Mouse (Mus musculus) midbrain, embryonic 11.5 days (tissue): ENCODE data around the gene BC025446. TPM values are rescaled to one million over a fixed set of nuclear protein-coding genes. Genes with fewer than 3 reads are reported as not detected.

ENCODE experiments used
- ATAC-seq: fragments of 200-750 bp; cut with Nextera tagmentation; 2 replicates; pipeline ENCODE4 v1.8.0; 2017; ENCODE audit warnings: moderate TSS enrichment, moderate library complexity; ENCODE audit not compliant: low FRiP score
- DNase-seq: peaks from one replicate; pipeline ENCODE4 v3.0.0; 2015; ENCODE audit warnings: low spot score; ENCODE audit errors: missing footprints
- H3K27ac ChIP-seq: fragments of 300-500 bp; sonication (generic); 2 replicates; pipeline ENCODE4 v1.5.1; 2014; ENCODE audit warnings: low read depth, low read length
- H3K27me3 ChIP-seq: fragments of 300-500 bp; sonication (generic); 2 replicates; pipeline ENCODE4 v1.6.1; 2014; ENCODE audit warnings: mild to moderate bottlenecking, low read length, moderate library complexity, mixed read lengths; ENCODE audit not compliant: control insufficient read depth, insufficient read depth
- H3K36me3 ChIP-seq: fragments of 300-500 bp; sonication (generic); 2 replicates; pipeline ENCODE4 v1.6.1; 2014; ENCODE audit warnings: mild to moderate bottlenecking, low read length, moderate library complexity, mixed read lengths; ENCODE audit not compliant: control insufficient read depth, insufficient read depth
- H3K4me1 ChIP-seq: fragments of 300-500 bp; sonication (generic); 2 replicates; pipeline ENCODE4 v1.6.1; 2014; ENCODE audit warnings: low read length; ENCODE audit not compliant: control insufficient read depth, insufficient read depth
- H3K4me2 ChIP-seq: fragments of 300-500 bp; sonication (generic); 2 replicates; pipeline ENCODE4 v1.6.1; 2014; ENCODE audit warnings: mild to moderate bottlenecking, moderate library complexity
- H3K4me3 ChIP-seq: fragments of 300-500 bp; sonication (generic); 2 replicates; pipeline ENCODE4 v1.5.1; 2014; ENCODE audit warnings: low read depth, low read length
- H3K9ac ChIP-seq: fragments of 300-500 bp; sonication (generic); 2 replicates; pipeline ENCODE4 v1.6.1; 2014; ENCODE audit warnings: low read length
- H3K9me3 ChIP-seq: fragments of 300-500 bp; sonication (generic); 2 replicates; pipeline ENCODE4 v1.6.1; 2016; ENCODE audit warnings: low read length; ENCODE audit not compliant: control insufficient read depth
- WGBS: fragments of 180-500 bp; shearing (Covaris S2); extraction: QIAGEN DNeasy Blood & Tissue Kit; methylation state at CpG from one replicate; pipeline ENCODE4 v1.1.7; 2014; 5-methylcytosine and 5-hydroxymethylcytosine counted together
- polyA plus RNA-seq: library from polyadenylated mRNA; unstranded; fragments of >200 nt; fragmentation: Nextera tagmentation; extraction: Ambion mirVana; gene quantifications from 2 replicates; pipeline ENCODE4 v1.2.1, GENCODE M21; 2014

Gene BC025446
- polyA plus RNA-seq, 1 experiment from 2014 or later, result not detected

DNA sequence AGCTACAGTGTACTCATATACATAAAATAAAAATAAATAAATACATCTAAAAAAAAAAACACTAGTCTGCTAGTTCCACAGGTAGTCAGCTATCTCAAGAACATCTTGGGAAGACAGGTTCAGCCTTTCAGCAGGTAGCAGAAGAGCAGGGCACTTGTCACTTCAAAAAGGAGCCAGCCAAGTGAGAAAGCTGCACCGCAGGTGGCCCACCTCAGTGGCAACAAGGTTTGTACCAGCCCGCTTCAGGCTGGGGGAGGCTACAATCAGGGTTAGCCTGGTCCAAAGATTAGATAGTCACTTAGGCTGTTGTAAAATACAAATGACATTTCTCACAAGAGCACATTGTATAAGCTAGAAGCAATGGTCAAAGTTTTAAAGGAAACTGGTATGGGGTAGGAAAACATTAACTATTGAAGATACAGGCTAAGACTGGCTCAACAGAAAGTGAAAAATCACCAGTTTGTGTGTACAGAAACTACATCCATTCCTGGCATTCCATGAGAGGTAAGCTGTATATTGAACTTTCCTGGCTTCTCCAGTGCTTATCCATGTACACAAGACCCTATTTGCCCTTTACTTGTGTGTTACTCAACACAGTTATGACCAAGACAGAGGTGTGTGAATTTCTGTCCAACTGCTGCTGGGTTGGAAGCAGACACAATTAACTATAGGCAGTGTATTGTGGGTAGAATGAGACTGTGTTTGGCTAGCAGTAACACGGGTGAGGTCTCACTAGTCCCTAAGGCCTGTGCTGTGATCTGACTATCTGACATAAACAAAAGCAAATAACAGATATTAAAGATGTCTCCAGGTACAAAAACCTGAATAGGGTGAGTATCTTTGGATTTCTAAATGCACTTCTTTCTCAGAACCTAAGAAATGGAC, 26.8 kb downstream of the BC025446 start:
- ATAC-seq, result no peak
- H3K27me3 ChIP-seq, result no peaks in the 10 kb centered on the region
- H3K9ac ChIP-seq, result no peak overlapping the region
- no peaks in the 10 kb centered on the region for H3K9me3 ChIP-seq
- no peaks in the 10 kb centered on the region for H3K4me1 ChIP-seq
- no peak overlapping the region for H3K4me2 ChIP-seq
- no peak overlapping the region for H3K4me3 ChIP-seq
- no peak overlapping the region for H3K27ac ChIP-seq
- 71% methylated on average over 3 of the region's 3 CpGs for WGBS
- no peak for DNase-seq
- H3K36me3 ChIP-seq, result no peaks in the 10 kb centered on the region

DNA sequence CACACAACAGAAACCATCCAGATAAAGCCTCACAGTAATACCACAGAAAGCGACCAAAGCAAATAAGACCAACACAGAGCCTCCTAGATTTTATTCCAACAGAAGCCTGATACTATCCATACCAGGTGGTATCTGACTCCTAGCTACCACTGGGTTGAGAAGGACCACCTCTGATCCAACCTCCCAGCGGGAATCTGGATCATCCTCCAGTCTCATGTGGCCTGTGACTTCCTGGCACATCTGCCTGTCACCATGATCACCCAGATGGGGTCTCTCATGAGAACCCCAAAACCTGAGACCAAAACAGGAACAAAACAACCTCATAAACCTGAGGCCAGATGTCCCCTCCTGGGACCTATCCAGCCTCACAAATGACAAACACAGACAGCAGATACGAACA, 38.5 kb downstream of the BC025446 start:
- Histone ChIP-seq H3K27me3 (no peaks in the 10 kb centered on the region), H3K4me3 (no peak overlapping the region), H3K36me3 (no peaks in the 10 kb centered on the region), H3K27ac (no peak overlapping the region), H3K9me3 (no peaks in the 10 kb centered on the region), H3K4me1 (no peaks in the 10 kb centered on the region), H3K9ac (no peak overlapping the region), H3K4me2 (no peak overlapping the region)
- DNase-seq (no peak), ATAC-seq (no peak)
- 89% methylated on average over 3 of the region's 3 CpGs for WGBS

DNA sequence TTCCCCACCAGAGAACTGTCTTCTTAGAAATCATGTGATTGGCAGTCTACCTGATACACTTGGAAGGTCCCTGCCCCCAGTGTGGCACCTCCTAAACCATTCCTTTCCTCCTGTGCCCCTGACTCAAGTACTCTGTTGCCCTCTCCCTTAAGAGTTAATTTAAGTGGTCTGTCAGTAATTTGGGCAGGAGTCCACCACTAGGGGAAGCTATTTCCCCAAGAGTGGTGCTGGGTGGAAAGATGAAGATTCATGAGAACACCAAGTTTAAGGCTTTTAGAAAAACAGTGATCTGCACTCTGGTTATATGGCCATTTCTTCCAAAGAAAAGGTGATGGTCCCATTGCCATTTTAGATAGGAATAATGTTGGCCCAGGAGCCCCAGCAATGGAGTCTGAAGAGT, 49.7 kb downstream of the BC025446 start:
- Histone ChIP-seq H3K36me3 (no peaks in the 10 kb centered on the region), H3K27me3 (no peaks in the 10 kb centered on the region), H3K9me3 (no peaks in the 10 kb centered on the region), H3K27ac (no peak overlapping the region), H3K9ac (no peak overlapping the region), H3K4me3 (no peak overlapping the region), H3K4me1 (no peaks in the 10 kb centered on the region), H3K4me2 (no peak overlapping the region)
- DNase-seq, result no peak
- ATAC-seq, result no peak

DNA sequence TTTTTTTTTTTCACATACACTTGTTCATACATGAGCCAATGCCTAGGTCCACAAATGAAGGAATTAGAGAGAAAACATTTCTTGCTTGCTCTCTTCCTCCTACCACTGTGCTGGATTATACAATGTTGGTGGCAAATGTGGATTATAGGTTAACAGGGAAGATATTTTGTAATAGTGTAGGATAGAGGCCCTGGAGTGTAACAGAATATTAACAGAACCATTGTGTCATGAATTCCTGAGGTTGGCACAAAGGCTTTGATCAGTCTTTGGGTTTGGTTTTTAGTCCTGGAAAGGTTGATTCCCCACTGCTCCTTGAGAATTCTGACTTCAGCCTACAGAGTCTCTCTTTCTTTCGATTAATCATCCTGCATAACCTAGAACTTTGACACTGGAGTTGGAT, 50.5 kb downstream of the BC025446 start:
- DNase-seq, result no peak
- H3K4me2 ChIP-seq, result no peak overlapping the region
- WGBS, result 75% methylated on average over 1 of the region's 1 CpGs
- H3K36me3 ChIP-seq, result no peaks in the 10 kb centered on the region
- no peaks in the 10 kb centered on the region for H3K9me3 ChIP-seq
- no peak overlapping the region for H3K9ac ChIP-seq
- no peak overlapping the region for H3K4me3 ChIP-seq
- no peaks in the 10 kb centered on the region for H3K27me3 ChIP-seq
- no peak overlapping the region for H3K27ac ChIP-seq
- no peak for ATAC-seq
- no peaks in the 10 kb centered on the region for H3K4me1 ChIP-seq

DNA sequence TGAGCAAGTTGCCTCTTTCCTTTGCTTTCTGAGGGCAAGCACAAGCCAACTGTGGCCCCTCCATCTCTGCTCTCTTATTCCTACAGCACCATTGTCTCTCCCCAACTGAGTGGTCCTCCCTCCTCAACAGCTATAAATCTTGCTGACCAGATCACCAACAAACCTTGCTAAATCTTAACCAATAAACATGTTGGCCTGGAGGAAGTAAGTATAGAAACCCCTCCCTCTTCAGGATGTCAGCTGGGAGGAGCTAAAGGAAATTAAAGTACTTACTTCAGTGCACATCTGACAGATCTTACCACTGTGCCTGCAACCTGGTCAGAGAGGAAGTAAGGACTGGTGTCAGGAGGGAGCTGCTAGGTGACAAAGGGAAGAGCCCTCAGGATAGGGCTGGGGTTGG, 51.9 kb downstream of the BC025446 start, which contains the start of gene Ly6f:
Ly6f (plus strand) TSS at position 301 of the 400 bp plus-strand sequence.
- H3K27ac ChIP-seq, result no peak within 1 kb of the TSS
- DNase-seq, result no peak
- H3K9me3 ChIP-seq, result no peaks in the 10 kb centered on the region
- H3K36me3 ChIP-seq, result no peaks in the 10 kb centered on the region
- H3K4me1 ChIP-seq, result no peaks in the 10 kb centered on the region
- no peak for ATAC-seq
- no peaks in the 10 kb centered on the region for H3K27me3 ChIP-seq
- no peak within 1 kb of the TSS for H3K4me3 ChIP-seq
- no peak within 1 kb of the TSS for H3K9ac ChIP-seq
- H3K4me2 ChIP-seq, result no peak within 1 kb of the TSS

DNA sequence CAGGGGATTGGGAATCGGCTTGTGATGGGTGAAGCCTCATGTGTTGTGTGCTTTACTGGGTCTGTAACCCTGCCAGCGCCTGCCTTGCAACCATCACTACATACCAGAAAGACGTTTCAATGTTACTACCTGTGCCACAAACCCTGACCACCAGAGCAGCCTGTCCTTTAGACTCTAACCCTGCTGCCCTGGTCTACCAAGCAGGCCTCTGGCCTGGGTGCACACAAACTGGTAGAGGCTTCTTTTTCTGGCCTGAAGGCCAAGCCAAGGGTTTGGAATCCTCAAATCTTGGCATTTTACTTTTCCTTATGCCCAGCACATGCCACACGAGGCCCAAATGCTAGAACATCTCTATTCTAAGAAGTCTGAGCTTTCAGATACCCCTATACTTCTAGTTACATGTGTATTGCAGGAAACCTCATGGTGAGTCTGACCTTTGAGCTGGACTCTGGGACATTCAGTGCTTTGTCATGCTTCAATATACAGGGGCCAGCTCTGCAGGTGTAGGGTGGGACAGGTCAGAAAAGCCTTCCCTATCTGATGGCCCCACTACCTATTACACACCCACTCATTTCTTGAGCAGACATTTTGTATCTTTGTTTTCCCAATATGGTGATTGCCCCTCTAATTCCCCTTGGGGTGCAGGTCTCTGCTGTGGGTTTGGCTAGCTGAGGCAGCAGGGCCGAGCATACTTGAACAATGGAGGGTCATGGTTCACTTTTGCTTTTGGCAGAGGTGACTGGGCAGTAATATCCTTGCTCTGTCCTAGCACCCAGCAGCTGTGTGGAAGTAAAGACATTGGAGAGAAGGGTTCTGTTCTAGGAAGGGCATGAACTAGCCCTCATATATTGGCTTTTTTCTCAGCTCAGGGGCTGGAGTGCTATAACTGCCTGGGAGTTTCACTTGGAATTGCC, 53.0 kb downstream of the BC025446 start:
- Histone ChIP-seq H3K36me3 (no peaks in the 10 kb centered on the region), H3K4me2 (no peak overlapping the region), H3K9ac (no peak overlapping the region), H3K4me3 (no peak overlapping the region), H3K4me1 (no peaks in the 10 kb centered on the region), H3K27ac (no peak overlapping the region), H3K27me3 (no peaks in the 10 kb centered on the region), H3K9me3 (no peaks in the 10 kb centered on the region)
- ATAC-seq (no peak), DNase-seq (no peak)
- 83% methylated on average over 5 of the region's 5 CpGs for WGBS

DNA sequence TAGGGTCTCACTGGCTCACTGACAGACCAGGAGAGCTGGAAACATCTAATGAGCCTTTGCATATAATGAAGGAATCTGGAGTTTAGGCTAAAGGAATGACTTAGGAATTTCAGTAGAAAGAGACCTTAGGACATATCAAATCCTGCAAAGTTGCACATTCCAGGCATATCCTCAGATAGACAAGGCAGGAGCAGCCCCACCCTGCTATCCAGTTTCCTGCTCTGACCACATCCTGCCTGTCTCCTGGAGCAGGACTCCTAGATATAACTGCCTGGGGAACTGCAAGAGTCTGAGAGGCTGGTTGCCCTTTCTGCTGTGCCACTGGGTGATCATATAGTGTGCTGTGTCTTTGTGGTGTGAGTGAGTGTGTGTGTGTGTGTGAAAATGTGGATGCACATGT, 54.0 kb downstream of the BC025446 start:
- DNase-seq, result no peak
- no peak overlapping the region for H3K27ac ChIP-seq
- H3K36me3 ChIP-seq, result no peaks in the 10 kb centered on the region
- ATAC-seq, result no peak
- H3K4me2 ChIP-seq, result no peak overlapping the region
- H3K9me3 ChIP-seq, result no peaks in the 10 kb centered on the region
- H3K4me1 ChIP-seq, result no peaks in the 10 kb centered on the region
- H3K27me3 ChIP-seq, result no peaks in the 10 kb centered on the region
- no peak overlapping the region for H3K9ac ChIP-seq
- no peak overlapping the region for H3K4me3 ChIP-seq

DNA sequence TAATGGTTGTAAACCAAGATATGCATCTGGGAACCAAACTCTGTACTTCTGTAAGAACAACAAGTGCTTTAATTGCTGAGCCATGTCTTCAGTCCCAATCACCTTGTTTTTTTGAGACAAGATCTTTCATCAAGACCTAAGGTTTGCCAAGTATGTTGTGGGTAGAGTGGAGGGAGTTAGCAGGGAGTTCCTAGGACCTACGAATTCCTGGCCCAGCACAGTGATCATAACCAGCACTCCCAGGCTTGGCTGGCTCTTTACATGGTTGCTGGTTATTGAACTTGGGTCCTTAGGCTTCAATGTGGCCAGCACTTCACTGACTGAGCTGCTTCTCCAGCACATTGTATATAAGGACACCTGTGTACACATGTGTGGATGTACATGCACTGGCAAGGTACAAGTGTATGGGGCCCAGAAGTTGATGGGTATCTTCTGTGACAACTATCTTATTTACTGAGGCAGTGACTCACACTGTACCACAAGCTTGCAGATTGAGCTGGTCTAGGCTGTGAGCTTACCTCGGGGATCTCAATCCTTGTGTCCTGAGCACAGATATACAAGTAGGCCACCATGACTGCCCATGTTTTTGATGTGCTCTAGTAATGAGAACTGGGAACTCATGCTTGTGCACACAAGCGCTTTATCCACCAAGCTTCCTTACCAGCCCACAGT, 54.7 kb downstream of the BC025446 start:
- H3K36me3 ChIP-seq, result no peaks in the 10 kb centered on the region
- ATAC-seq (no peak), DNase-seq (no peak)
- no peak overlapping the region for H3K4me2 ChIP-seq
- H3K27me3 ChIP-seq, result no peaks in the 10 kb centered on the region
- no peak overlapping the region for H3K9ac ChIP-seq
- H3K9me3 ChIP-seq, result no peaks in the 10 kb centered on the region
- H3K27ac ChIP-seq, result no peak overlapping the region
- no peak overlapping the region for H3K4me3 ChIP-seq
- no peaks in the 10 kb centered on the region for H3K4me1 ChIP-seq
- WGBS, result 80% methylated on average over 3 of the region's 3 CpGs

DNA sequence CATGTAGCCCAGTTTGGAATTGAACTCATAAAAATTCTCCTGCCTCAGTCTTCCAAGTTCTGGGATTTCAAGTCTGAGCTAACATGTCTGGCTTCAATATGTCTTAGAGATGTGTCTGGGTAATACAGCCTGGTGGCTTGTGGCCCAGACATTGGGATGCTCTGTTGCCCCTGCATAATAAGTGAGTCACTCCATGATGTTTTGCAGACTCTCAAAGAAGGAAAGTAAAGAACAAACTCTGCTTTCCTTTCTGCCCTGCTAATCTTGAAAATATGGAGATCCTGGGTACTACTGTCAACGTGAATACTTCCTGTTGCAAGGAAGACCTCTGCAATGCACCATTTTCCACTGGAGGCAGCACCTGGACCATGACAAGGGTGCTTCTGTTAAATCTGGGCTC, 55.2 kb downstream of the BC025446 start:
- H3K4me3 ChIP-seq, result no peak overlapping the region
- H3K9ac ChIP-seq, result no peak overlapping the region
- H3K9me3 ChIP-seq, result no peaks in the 10 kb centered on the region
- H3K27ac ChIP-seq, result no peak overlapping the region
- H3K4me1 ChIP-seq, result no peaks in the 10 kb centered on the region
- 79% methylated on average over 1 of the region's 1 CpGs for WGBS
- H3K36me3 ChIP-seq, result no peaks in the 10 kb centered on the region
- no peak overlapping the region for H3K4me2 ChIP-seq
- DNase-seq (no peak), ATAC-seq (no peak)
- H3K27me3 ChIP-seq, result no peaks in the 10 kb centered on the region
